Mouse (Mus musculus) lung, postnatal 14 days (tissue): ENCODE measurements at regions not wholly inside any gene's neighbourhood (a gene's known extent, or its start where the extent isn't known, plus 50 kb on each side); places are given as distances from the start of the nearest gene placed in this dataset.
A peak's percentile ranks its signal among the peaks of the same experiment; 100 is the strongest.
"Not testable (repeated sequence)": the region's sequence is repeated elsewhere in the genome, so short reads cannot be mapped to it uniquely, and the experiment has no call there.

Source experiments
- DNase-seq: peaks from one replicate; pipeline ENCODE4 v3.0.0; 2021

- no peak for DNase-seq
Observed at GRCm38 (mm10) chr8:34702806-34703205, 591.3 kb upstream of the Gm10131 start.

- no peak for DNase-seq
Observed at GRCm38 (mm10) chr8:34699015-34699414, 587.5 kb upstream of the Gm10131 start.

GRCm38 (mm10) chr8:34696365-34696764 lies 584.8 kb upstream of the Gm10131 start:
- DNase-seq: no peak

- peak; percentile 12 for DNase-seq
Observed at GRCm38 (mm10) chr8:34692606-34693005, 581.1 kb upstream of the Gm10131 start.

- no peak for DNase-seq
Observed at GRCm38 (mm10) chr8:34691776-34692175, 580.2 kb upstream of the Gm10131 start.

- DNase-seq: peak; percentile 21
Observed at GRCm38 (mm10) chr8:34689825-34690493, 578.4 kb upstream of the Gm10131 start.

- peak; percentile 4 for DNase-seq
Observed at GRCm38 (mm10) chr8:34689049-34689824, 577.7 kb upstream of the Gm10131 start.

- DNase-seq: no peak
Observed at GRCm38 (mm10) chr8:34688396-34689048, 577.0 kb upstream of the Gm10131 start.

GRCm38 (mm10) chr8:34686371-34686770 lies 574.8 kb upstream of the Gm10131 start:
- no peak for DNase-seq

- no peak for DNase-seq
Observed at GRCm38 (mm10) chr8:34684683-34685082, 573.1 kb upstream of the Gm10131 start.

- DNase-seq: no peak
Observed at GRCm38 (mm10) chr8:34683173-34683572, 571.6 kb upstream of the Gm10131 start.

GRCm38 (mm10) chr8:34682221-34682620 lies 570.7 kb upstream of the Gm10131 start:
- no peak for DNase-seq

GRCm38 (mm10) chr8:34679565-34680291 lies 568.2 kb upstream of the Gm10131 start:
- peak; percentile 59 for DNase-seq

GRCm38 (mm10) chr8:34678879-34679278 lies 567.3 kb upstream of the Gm10131 start:
- DNase-seq: no peak

GRCm38 (mm10) chr8:34671716-34672115 lies 560.2 kb upstream of the Gm10131 start:
- no peak for DNase-seq

- DNase-seq: no peak
Observed at GRCm38 (mm10) chr8:34670930-34671715, 559.6 kb upstream of the Gm10131 start.

- DNase-seq: no peak
Observed at GRCm38 (mm10) chr8:34669146-34669545, 557.6 kb upstream of the Gm10131 start.

- DNase-seq: no peak
Observed at GRCm38 (mm10) chr8:34664429-34664828, 552.9 kb upstream of the Gm10131 start.

- no peak for DNase-seq
Observed at GRCm38 (mm10) chr8:34662532-34662931, 551.0 kb upstream of the Gm10131 start.

GRCm38 (mm10) chr8:34651750-34652149 lies 540.2 kb upstream of the Gm10131 start:
- DNase-seq: no peak

GRCm38 (mm10) chr8:34628221-34628620 lies 516.7 kb upstream of the Gm10131 start:
- DNase-seq: not testable (repeated sequence)

- no peak for DNase-seq
Observed at GRCm38 (mm10) chr8:34625670-34626069, 514.1 kb upstream of the Gm10131 start.
